Mouse (Mus musculus) kidney, adult 2 months (tissue): Measurements from ENCODE around the gene Dapk3.
"Not testable (repeated sequence)": the region's sequence is repeated elsewhere in the genome, so short reads cannot be mapped to it uniquely, and the experiment has no call there.

ENCODE experiments used
- CTCF ChIP-seq: fragments of 200-500 bp; conservative IDR thresholded peaks from 2 replicates; pipeline ENCODE4 v1.5.1; 2011; ENCODE audit warnings: low read depth, mild to moderate bottlenecking, control low read depth, low read length, moderate library complexity, mixed read lengths; ENCODE audit not compliant: insufficient read depth, insufficient read length
- POLR2A ChIP-seq: fragments of 200-500 bp; IDR thresholded peaks from one replicate; pipeline ENCODE4 v1.6.1; 2011; ENCODE audit warnings: low read depth, low read length, control low read depth

DNA sequence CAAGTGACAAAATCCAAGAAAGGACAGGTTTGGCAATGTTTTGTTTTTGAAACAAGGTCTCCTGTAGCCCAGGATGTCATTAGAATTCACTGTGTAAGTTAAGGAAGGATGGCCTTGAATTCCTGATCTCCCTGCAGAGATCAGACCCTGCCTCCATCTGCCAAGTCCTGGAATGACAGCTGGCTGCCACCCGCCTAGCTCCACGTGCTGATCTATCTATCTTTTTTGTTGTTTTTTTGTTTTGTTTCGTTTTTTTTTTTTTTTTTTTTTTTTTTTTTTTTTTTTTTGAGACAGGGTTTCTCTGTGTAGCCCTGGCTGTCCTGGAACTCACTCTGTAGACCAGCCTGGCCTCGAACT, 7.5 kb upstream of the Dapk3 start:
- not testable (repeated sequence) for TF ChIP-seq POLR2A, CTCF
